Mouse (Mus musculus) hindbrain, embryonic 14.5 days (tissue): ENCODE data around the gene Nmnat1. TPM values are rescaled to one million over a fixed set of nuclear protein-coding genes. Genes with fewer than 3 reads are reported as not detected.

ENCODE experiments used
- polyA plus RNA-seq: library from polyadenylated mRNA; unstranded; fragments of >200 nt; fragmentation: Nextera tagmentation; extraction: Ambion mirVana; gene quantifications from 2 replicates; pipeline ENCODE4 v1.2.1, GENCODE M21; 2014

The Nmnat1 gene
- polyA plus RNA-seq, 1 experiment from 2014 or later = 7.5 TPM

Other genes starting within 250 kb of the Nmnat1 start
- gene Kif1b, start 177.5 kb downstream of the Nmnat1 start, polyA plus RNA-seq = 188 and 194 TPM in 2 replicates
- gene Ube4b, start 58.5 kb downstream of the Nmnat1 start, polyA plus RNA-seq = 53.8 and 55.3 TPM in 2 replicates
- not detected in 2 replicates for gene Rbp7, start 30.2 kb downstream of the Nmnat1 start, polyA plus RNA-seq
- gene Tmem274, start 7.8 kb downstream of the Nmnat1 start, polyA plus RNA-seq = 0.37 TPM in 1 of 2 replicates, not detected in the other
- 49.9 and 52.5 TPM in 2 replicates for gene Lzic, start within 50 bp of the Nmnat1 start, polyA plus RNA-seq
- gene Ctnnbip1, start 33.0 kb upstream of the Nmnat1 start, polyA plus RNA-seq = 99.0 and 100 TPM in 2 replicates
- gene Clstn1, start 101.3 kb upstream of the Nmnat1 start, polyA plus RNA-seq = 147 and 154 TPM in 2 replicates
- gene Pik3cd, start 217.4 kb upstream of the Nmnat1 start, polyA plus RNA-seq = 15.3 and 16.5 TPM in 2 replicates